Mouse (Mus musculus) activated CD4-positive, CD25-positive, alpha-beta regulatory T cell, adult 4 months (primary cell): ENCODE data around the gene Gna11. TPM values are rescaled to one million over a fixed set of nuclear protein-coding genes. Genes with fewer than 3 reads are reported as not detected.

ENCODE experiments used
- ATAC-seq: one replicate; pipeline ENCODE4 v1.8.0; 2017
- polyA plus RNA-seq, 2 experiments: library from polyadenylated mRNA; unstranded; fragments of 100-300 nt; shearing (Covaris generic); gene quantifications; one replicate each; pipeline ENCODE4 v1.2.1; 2017

Gene Gna11
- polyA plus RNA-seq, 2 experiments from 2014 or later: 21.7 to 24.5 TPM

DNA sequence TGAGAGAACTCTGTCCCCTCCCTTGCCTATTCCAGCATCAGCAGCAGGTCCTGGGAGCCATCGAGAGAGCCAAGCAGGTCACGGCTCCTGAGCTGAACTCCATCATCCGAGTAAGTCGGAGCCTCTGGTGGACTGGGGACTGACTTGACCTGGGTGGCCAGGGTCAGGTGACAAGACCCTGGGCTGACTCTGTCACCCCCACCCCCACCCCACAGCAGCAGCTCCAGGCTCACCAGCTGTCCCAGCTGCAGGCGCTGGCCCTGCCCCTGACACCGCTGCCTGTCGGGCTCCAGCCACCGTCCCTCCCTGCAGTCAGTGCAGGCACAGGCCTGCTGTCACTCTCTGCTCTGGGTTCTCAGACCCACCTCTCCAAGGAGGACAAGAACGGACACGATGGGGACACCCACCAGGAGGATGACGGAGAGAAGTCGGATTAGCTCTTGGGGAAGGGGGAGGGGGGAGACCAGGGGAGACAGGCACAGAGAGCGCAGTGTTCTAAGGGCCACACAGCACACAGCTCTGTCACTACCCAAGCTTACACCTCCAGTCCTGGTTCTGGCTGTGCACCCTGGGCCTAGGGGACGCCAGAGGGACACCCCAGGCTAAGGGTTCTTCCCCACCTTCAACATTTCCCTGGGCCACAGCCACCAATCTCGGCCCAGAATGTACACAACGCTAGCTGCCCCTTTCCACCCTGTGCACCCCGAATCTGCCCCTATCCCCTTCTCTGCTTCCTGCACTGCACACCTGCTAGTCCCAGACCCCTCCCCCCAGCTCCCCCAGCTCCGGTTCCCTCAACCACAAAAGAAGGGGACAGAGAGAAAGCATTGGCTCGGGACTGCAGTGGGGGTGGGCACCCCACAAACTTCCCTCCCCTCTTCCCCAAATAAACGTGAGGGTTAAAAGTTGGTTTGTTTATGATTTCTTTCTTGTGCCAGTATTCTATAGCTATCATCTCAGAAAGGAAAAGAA is 20.6 kb upstream of the Gna11 start:
- ATAC-seq: no peak

DNA sequence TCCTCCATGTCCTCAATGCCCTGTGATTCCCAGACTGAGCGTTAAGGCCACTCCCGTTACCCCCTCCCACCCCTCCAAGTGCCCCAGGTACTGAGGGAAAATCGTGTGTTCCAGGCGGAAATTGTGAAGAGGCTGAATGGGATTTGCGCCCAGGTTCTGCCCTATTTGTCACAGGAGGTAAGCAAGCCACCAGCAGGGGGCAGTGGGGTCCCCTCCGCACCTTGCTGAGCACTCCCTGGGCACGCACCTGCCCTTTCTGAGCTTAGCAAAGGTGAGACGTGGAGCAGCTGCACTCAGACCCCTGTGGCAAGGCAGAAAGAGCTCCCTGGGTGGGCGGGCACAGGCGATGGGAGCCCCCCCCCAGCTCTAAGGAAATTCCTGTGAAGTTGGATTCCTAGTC is 19.7 kb upstream of the Gna11 start:
- no peak for ATAC-seq

DNA sequence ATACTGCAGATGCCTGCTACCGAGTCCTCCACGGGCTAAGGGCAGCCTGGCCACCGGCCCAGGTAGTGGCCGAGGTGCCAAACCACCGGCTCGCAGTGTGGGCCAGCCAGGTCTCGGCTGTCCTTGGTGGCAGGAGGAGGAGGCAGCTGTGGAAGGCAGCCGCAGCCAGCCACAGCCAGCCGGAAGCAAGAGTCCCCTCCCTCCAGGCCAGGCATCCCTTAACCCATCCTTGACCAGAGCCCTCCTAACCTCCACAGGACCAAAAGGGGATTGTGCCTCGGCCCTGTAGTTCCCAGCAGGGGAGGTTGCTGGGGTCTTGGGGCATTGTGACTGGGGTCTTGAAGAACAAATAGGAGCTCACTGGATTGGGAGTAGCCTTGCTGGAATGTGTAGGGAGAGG is 19.2 kb upstream of the Gna11 start:
- ATAC-seq: no peak

DNA sequence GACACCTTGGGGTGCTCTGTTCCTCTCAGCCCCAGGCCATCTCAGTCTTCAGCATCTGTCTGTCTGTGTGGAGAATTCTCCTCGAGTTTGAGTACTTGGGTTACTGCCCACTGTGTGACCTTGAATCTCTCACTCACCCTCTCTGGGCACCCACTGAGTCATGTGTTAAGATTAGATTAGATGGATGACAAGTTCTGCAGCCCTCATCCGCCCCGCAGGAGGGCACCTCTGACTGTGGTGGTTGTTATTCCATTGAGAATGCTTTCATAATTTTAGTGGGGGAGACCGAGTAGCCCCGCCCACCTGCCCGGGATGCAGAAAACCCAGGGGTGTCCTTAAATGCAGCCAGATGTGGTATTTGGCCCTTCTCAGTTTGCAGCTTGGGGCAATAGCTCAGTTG is 18.5 kb upstream of the Gna11 start:
- no peak for ATAC-seq

DNA sequence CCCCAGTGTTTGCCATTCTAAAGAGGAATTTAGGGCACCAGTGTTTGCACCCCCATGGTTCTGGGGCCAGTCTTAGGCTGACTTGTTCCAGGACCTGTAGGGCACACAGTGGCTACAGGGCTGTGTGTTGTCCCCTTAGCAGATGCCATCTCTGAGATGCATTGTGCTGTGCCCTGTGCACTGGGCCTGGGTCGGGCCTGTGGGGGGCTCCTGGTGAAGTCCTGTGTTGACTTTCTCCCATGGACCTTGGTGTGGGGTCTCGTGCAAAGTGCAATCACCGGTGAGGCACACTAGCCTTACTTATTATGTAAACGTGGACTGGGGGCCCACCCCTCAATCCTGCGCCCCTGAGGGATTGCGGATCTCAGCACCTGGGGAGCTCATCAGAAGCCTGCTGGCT is 17.4 kb upstream of the Gna11 start:
- no peak for ATAC-seq

DNA sequence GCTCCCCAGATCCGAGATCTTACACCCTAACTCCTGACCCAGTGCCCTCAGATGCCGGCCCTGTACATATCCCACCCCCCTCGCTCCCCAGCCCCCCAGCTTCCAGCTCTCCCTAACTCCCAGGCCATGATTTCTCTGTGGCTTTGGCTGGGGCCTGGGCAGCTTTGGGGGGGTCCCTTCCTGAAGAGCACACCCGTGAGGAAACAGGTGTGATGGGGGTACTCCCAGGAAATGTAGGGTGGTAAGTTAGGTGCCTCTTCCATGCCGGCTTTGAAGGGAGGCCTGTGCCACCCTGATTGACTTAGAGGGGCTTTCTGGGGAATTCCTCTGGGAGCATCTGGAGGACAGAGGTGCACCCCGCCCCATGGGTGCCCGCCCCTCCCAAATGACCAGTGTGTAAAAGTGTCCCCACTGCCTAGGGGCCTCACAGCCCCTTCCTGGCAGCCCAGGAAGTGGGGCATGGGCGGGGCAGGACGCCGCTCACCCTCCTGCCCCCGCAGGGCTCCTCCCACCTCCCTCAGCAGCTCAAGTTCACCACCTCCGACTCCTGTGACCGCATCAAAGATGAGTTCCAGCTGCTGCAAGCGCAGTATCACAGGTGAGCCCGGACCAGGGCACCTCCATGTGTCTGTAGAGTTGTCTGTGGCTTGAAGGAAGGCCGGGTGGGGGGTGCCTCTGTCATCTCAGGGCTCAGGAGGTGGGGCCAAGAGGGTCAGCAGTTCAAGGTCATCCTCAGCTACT is 15.9 kb upstream of the Gna11 start:
- peak; percentile 88 for ATAC-seq

DNA sequence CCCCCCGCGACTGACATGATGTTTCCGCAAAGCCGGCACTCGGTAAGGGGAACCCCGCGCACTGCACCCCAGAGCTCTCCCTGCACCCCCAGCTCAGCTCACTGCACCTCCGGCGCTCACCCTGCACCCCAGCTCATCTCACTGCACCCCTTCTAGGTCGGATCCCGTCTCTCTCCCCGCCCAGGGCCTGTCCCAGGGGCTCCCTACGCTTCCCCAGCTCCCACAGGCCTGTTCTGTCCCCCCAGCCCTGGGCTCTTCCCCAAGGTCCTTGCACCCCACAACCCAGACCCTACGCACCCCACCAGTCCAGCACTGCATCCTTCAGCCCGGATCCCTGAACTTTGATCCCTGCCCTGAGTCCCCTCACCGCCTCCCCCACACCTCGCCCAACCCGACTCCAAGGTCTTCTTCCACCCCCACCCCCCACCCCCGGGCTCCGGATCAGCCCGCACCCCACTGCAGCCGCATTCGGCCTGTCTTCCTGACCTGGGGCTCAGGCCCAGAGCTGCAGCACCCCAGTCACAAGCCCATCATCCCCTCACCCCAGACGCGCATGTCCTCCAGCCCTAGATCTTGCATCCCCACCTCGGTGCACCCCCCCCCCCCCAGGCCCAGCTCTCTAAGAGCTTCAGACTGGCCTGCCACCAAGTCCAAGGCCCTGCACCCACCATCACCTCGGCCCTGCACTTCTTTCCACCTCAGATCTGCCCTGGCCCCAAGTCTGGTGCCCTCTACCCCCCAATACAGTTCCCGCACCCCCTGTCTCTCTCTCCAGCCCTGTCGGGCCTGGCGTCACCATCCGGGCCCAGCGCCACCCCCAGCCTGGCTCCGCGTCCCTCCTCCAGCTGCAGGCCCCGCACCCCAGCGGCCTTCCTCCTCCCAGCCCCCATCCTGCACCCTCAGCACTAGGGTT is 14.9 kb upstream of the Gna11 start:
- peak; percentile 41 for ATAC-seq

DNA sequence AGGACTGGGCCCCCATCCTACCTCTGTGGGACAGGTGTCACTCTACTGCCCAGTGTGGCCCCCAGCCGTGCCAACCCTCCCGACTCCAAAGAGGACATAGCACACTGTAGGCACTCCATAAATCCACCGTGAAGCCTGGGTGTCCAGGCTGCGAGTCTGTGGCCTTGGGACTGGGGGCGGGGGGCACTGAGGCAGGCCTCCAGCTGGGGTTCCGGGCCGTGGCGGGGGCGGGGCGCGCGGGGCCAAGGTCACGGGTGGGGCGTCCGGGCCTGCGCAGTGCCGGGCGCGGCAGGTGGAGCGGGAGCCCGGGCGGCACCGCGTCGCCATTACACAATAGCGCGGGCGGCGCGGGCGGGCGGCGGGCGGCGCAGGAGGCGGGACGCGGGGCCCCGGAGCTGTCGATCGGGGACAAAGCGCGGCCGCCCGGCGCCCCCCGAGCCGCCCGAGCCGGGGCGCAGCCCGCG is 14.2 kb upstream of the Gna11 start, which contains the start of gene Aes:
Aes (plus strand) TSS at position 326 of the 464 bp plus-strand sequence.
- peak; percentile 28 for ATAC-seq

DNA sequence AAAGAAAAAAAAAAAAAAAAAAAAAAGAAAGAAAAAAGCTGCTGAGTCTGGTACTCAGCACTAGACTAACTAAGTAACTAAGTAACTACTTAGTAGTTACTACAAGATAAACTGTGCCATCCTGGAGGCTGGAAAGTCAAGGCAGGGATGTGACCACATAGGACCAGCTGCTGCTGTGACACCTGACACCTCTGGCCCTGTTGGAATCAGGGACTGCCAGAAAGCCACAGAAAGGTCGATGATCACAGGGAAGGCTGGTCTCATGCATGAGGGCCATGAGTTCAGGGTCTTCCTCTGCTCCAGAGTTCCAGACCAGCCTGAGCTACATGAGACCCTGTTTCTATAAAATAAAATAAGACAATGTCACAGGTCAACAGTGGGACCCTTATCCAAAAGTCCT is 12.5 kb upstream of the Gna11 start:
- ATAC-seq: no peak

DNA sequence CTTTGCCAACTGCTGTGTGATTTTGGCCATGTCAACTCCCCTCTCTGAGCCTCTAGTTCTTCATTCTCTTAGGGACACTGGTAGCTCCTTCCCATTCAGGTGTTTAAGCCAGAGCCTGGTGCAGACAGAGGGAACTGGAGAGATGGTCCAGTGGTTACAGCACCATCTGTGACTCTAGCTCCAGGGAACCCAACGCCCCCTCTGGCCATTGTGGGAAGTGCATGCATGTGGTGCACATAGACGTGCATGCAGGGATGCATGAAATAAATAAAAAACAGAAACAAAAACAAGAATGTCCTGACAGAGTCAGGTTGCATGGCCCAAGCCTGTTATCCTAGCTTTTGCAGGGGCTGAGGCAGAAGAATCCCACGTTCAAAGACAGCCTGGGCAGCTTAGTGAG is 11.3 kb upstream of the Gna11 start:
- ATAC-seq: no peak

DNA sequence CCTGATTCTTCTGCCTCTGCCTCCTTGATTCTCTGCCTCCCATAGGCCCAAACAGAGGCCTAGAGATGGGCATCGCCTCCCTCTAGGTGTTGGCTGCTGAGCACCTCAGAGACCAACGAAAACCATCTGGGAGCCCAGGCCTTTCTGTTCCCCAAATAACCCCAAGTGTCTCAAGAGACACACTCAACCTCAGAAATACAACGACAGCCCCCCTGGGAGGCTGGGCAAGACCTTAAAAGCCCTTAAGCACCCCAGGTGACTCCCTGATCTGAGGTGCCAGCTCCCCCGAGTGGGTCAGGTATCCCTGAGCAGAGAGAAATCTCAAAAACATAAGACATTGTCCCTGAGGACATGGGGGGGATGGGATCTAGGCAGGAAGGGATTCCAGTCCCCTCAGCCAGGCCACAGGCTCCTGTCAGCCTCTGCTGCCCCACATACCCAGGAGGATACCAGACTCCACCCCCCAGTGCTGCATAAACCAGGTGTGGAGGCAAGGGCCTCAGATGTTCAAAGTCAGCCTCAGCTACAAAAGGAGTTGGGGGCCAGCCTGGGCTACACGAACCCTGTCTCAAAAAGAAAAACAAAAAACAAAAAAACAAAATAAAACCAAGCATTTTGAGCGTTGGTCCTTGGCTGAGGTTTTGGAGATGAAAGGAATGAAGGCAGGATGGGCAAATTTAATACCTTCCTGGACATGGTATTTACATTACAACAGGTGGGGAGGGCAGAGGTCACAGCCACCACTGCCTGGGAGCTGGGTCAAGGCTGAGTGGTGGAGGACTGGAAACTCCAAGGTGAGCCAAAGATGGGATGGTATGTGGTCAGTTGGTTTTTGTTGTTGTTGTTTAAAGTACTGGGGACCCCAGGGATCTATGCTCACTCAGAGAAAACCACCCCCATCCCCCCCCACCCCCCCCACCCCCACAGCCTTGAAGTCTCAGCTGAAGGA is 9.1 kb upstream of the Gna11 start:
- no peak for ATAC-seq

DNA sequence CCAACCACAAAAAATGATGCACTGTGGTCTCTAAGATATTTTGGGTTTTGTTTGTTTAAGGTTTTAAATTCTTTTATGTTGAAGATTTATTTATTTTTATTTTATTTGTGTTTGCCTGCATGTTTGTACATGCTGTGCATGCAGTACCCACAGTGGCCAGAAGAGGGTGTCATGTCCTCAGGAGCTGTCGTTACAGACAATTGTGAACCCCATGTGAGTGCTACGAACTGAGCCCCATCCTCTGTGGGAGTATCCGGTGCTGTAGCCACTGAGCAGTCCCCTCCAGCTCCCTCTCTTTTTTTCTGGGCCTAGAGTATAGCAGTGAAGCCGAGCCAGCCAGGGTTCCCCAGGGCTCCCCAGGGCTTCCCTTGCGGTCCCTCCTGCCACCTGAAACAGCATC is 8.2 kb upstream of the Gna11 start:
- ATAC-seq: no peak

DNA sequence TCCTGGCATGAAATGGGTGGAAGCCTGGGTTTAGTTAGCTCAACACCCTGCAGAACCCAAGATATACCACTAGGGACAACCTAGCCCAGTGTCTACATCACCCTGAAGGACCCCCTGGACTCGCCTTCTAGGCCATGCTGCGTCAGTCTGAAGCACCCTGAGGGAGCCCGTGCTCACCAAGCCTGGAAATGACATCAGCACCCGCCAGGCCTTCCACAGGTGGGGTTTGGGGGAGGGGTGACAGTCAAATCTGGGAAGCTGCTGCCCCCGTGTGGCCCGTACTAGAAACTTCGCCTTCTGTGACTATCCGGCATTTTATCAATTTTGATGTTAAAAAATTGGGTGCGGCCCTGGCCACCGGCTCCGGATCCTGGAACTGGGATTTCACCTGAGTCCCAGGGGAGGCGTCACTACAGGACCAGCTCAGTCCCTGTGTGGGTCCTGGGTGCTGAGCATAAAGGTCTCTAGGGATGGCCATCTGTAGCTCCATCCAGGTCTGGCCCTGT is 6.7 kb upstream of the Gna11 start:
- peak; percentile 93 for ATAC-seq

DNA sequence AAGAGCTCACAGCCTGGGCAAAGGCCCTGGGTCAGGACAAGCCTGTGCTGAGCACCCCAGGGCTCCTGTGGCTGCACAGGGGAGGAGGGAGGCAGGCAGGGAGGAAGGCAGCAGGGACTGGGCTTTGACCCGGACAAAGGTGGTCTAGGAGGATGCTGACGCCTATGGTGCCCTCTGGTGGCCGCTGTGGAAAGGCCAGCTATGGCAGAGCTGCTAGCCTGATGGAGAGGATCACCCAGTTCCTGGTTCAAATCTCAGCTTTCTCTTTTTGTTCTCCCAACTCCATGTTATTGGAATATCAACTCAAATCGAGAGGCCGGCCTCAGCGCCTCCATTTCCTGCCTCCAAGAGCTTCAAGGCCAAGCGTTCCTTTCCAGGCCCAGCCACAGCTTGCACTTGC is 5.3 kb upstream of the Gna11 start:
- peak; percentile 19 for ATAC-seq

DNA sequence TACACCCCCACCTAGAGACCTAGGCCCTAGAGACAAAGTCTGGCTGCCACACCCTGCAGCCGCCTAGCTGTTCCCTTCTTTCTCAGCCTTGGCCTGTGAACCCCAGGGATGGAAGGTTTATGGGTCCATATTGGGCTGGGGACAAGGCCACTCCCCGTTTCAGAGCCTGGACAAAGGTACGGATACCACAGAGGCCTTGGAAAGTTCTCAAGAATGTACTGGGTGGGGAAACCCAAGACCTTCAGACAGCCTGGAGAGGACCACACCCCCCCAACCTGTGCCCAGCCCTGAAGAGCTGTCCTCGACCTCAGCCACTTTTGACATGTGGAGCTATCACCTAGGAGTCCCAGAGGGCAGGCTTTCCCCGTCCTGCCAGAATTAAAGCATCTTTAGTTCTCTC is 4.0 kb upstream of the Gna11 start:
- ATAC-seq: no peak

DNA sequence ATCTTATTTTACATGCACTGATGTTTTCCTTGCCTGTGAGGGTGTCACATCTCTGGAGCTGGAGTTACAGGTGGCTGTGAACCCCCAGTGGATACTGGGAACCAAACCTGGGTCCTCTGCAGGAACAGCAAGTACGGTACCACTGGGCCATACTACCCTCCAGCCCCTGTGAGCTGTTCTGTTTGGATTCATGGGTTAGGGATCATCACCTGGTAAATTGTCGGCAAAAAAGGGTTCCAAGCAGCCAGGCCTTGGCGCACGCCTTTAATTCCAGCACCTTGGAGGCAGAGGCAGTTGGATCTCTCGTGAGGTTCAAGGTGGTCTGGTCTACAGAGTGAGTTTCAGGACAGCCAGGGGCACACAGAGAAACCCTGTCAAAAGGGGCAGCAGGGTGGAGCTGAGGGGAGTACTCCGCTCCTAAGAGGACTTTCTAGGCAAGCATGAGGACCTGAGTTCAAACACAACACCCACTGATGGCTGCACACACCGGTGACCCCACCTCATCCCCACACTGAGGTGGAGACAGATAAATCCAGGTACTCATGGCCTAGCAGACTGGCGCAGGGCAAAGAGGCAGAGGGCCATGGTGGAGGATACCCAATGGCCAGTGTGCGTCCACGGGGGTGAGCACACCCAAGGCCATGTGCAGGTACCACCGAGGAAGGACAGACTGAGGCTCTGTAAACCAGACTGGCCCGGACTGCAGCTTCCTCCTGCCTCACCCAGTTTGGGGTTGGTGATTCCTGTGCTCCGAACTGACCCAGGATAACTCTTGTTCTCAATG is 2.0 kb upstream of the Gna11 start:
- no peak for ATAC-seq

DNA sequence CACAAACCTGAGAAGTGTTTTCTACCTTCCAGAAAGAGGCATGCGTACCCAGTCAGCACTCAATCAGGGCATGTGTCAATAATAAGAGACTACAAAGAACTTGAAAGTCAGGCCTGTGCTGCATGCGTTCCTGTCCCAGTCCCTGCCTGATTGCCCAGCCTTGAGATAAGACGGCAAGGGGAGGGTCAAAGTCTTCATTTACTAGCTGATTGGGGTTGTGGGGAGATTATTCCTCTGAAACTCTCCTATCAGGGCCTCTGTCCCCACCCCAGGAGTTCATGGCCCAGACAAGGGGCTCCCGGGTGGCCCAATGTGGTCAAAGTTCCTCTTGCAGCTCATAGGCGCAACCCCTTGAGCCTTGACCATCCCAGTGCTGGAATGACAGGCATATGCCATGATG is 1.3 kb upstream of the Gna11 start:
- no peak for ATAC-seq

DNA sequence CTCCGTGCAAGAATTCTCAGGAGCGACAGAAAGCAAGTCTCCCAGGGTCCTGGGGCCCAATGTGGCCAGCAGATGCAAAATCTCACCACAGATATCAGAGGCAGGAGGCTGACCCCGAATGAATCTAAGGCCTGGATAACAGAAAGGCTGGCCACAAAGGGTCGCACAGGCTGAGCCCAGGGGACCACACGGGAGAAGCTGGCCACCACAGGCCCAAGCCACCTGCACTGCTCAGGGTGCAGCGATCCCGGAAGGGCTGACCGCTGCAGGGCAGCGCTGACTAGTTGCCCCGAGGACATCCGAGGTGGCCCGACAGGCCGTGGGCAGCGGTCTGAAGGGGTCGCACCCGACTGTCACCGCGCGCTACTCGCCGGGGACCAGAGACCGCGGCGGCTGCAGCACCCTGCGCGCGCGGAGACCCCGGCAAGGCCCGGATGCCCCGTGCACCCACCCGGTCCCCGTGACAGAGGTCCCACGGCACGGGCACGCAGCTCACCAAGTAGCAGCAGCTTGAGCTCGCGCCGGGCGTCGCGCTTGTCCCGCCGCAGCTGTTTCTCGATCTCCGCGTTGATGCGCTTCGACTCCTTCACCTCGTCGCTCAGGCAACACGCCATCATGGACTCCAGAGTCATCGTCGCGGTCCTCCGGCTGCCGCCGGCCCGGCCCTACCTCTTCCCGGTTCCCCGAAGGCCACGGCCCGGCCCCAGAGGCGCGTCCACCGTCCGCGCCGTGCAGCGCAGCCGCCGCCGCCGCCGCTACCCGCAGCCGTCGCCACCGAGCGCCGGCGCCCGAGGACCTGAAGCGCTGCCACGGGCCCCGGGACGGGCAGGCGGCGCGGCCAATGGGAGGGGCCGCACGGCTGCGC is 462 bp downstream of the Gna11 start:
- ATAC-seq: peak; percentile 8

DNA sequence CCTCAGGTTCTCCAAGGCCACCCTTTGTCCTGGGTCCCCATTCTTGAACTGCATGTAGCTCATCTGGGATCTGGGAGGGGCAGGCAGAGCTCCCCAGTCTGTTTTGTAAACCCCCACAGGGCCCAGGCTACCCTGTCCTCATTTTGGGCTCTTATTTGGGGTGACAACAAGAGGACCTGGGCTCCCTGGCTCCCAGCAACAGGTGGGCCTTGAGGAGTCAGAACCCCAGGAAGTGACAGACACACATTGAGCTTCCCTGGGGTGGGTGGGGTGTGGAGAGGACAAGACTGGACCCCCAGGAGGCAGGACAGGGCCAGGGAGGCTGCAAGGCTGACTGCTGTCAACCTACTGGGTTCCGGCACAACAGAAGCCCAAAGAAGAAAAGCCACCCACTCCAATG is 1.4 kb downstream of the Gna11 start:
- ATAC-seq: no peak
